Mouse (Mus musculus) brain, embryonic 14.5 days (tissue): Measurements from ENCODE around the gene Kcnc3. TPM values are rescaled to one million over a fixed set of nuclear protein-coding genes. Genes with fewer than 3 reads are reported as not detected.

ENCODE experiments used
- DNase-seq: peaks from one replicate; pipeline ENCODE4 v3.0.0-alpha.2; 2011; ENCODE audit warnings: low read depth
- CTCF ChIP-seq: fragments of 200-500 bp; IDR thresholded peaks from 2 replicates; pipeline ENCODE4 v1.5.1; 2012; ENCODE audit warnings: inconsistent platforms, mild to moderate bottlenecking, moderate library complexity, borderline replicate concordance; ENCODE audit not compliant: insufficient read depth, insufficient read length; ENCODE audit errors: extremely low read depth
- POLR2A ChIP-seq: fragments of 200-500 bp; IDR thresholded peaks from 2 replicates; pipeline ENCODE4 v1.6.1; 2012; ENCODE audit warnings: mild to moderate bottlenecking, inconsistent platforms, borderline replicate concordance; ENCODE audit not compliant: poor library complexity, insufficient read depth, insufficient read length, severe bottlenecking; ENCODE audit errors: extremely low read depth
- polyA plus RNA-seq: library from polyadenylated mRNA; depleted of rRNA; stranded (reverse); fragments of >200 nt; gene quantifications from 2 replicates; pipeline ENCODE4 v1.2.3, GENCODE M21; 2012

Gene Kcnc3
- polyA plus RNA-seq, 1 experiment: 27.2 TPM

DNA sequence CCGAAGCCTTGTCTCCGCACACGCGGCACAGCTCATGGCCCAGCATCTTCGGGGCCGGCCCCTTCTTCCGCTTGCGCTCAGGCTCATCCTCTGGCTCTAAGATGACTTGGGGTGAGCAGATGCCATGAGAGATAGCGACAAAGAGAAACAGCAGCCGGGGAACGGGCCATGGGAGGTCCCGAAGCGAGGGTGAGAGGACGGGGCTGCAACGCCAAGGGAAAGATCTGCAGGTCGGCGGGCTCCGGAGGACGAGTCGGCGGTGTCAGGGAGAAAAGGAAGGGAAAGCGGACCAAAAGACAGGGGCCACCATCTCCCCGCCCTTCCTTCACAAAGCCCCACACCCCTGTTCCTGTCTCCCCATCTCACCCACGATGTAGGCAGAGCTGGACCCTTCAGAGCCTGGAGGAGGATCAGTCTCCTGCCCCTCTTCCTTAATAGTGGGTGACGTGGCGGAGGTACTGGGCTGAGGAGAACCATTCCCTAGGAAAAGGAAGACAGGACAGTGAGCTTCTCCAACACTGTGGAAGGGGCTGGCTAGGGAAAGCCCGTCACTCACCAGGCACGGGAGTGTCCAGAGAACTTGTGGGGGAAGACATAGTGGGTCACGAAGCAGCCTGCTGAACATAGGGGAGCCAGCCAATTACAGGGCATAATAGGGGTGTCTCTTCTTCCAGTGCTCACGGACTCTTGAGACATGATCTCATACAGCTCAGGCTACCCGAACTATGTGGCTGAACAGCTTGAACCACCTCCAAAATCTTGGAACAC is 38.1 kb upstream of the Kcnc3 start:
- no peak for DNase-seq
- TF ChIP-seq CTCF: no peak

DNA sequence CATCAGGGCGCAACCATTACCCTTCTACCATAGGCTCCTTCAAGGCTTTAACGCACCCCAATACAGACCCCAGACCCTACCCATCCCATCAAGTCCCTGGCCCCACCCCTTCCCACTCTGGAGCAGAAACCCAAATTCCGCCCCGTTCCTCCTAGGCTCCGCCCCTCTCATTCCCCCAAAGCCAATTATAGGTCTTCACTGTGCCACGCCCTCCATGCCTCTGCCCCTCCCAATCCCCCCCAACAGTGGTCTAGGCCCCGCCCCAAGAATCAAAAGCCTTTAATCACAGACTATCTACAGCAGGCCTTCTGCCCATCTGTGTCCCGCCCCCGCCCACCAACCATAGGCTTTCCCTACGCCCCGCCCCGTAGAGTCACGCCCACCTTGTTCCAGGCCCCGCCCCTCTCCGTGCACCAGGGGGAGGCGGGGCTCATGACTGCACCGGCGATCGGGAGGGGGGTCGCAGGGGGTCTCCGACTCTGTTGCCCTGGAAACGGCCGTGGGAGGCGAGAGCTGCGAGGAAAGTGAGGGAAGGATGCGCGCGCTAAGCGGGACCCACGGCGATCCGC is 37.2 kb upstream of the Kcnc3 start:
- TF ChIP-seq CTCF (no peak), POLR2A (no peak)
- DNase-seq: peak; percentile 94

DNA sequence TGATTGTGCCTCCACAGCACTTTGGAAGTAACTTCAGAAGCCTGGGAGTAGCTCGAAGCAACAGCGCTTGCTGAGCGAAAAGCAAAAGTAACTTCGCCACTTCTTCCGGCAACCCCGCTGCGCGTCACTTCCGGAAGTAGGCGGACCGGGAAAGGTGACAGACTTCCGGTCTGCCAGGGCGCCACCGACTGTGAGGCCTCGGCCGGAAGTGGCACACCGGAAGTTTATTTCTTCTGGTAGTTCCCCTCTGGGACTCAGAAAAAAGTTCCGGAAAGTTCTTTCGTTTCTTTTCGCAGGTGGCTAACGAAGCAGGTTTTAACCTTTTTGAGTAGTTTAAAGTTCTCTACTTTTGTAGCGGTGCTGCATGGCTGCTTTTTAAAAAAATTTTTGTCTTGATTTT is 36.6 kb upstream of the Kcnc3 start, which contains the start of gene Nr1h2:
Gene Nr1h2 (minus strand): TSS at position 126 of the 400 bp plus-strand sequence.
- peak; percentile 98 for DNase-seq
- peak; percentile 9; the same call in 1 of the 2 replicates for TF ChIP-seq CTCF
- TF ChIP-seq POLR2A: peak; percentile 25; the same call in 1 of the 2 replicates

DNA sequence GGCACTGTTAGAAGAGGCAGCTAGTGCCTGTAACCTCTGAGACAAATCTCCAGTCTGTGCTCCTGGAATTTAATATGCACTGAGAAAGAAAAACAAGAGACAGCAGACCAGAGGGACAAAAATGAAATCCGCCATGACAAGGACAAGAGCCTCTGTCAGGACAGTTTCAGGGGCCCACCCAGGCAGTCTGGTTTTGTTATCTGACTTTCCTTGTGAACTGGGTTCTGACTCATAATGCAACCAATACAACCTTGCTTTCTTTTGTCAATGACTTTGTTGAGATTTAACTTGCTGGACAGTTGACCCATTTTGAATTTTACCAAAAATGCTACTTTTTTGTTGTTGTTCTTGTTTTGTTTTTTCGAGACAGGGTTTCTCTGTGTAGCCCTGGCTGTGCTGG is 32.8 kb upstream of the Kcnc3 start:
- no peak for DNase-seq

DNA sequence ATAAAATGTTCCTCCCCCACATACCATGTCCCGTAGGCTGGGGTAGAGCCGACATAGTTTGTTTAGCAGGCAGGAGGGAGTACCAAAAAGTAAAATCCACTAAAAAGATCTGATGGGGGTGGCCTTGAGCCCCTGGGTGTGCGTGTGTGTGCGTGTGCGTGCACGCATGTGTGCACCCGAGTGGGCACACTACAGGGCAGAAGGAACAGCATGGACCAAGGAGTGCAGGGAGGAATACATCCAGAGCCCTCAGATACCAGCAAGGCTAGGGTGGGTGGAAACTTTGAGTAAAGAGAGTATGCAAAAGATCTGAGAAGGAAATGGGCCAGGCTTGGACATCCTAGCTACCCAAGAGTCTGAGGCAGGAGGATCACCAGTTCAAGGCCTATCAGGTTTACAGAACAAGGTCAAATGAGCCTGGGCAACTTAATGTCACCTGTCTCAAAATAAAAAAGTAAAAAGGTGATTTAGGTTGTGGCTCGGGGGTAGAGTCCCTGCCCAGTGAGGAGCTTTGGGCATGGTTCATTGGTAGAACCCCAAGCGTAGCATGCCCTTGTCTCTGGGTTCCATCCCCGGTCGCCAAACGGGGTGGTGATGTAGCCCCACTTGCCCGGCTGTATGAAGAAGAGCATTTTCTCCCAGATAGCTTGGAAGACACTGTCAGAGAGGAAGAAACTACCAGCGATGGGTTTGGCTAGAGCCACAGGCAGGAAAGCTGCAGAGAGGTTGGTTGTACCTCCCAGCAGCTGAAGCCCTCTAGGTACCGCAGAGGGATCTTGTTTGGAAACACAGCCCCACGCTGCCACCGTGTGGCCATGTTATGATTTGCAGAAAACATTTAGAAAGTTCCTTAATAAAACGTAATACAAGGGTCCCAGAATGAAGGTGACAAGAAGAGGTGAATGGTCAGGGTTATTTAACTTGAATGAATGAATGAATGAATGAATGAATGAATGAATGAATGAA is 29.7 kb upstream of the Kcnc3 start:
- peak; percentile 94 for DNase-seq
- TF ChIP-seq CTCF: peak; percentile 77
- TF ChIP-seq POLR2A: no peak

More for the DNA sequence above, 32.8 kb upstream of the Kcnc3 start:
- TF ChIP-seq CTCF (no peak), POLR2A (no peak)

DNA sequence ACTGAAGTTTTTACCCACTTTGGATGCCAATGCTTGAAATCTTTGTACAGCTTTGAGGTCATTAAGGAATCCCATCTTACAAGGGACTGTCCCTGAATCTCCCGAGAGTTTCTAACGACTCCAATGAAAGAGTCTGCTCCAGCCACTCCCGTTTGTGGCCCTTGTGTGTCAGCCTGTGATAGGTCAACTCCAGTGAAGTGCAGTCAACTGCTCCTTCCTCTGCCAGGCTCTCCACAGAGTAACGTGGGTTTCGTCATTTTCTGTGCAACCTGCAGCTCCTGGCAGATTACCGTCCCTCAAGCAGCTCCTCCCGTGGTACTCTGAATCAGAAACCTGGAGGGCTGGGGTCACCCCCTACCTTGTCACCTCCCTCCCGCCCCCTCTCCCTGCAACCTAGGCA is 27.2 kb upstream of the Kcnc3 start:
- DNase-seq: no peak
- no peak for TF ChIP-seq POLR2A
- TF ChIP-seq CTCF: no peak

DNA sequence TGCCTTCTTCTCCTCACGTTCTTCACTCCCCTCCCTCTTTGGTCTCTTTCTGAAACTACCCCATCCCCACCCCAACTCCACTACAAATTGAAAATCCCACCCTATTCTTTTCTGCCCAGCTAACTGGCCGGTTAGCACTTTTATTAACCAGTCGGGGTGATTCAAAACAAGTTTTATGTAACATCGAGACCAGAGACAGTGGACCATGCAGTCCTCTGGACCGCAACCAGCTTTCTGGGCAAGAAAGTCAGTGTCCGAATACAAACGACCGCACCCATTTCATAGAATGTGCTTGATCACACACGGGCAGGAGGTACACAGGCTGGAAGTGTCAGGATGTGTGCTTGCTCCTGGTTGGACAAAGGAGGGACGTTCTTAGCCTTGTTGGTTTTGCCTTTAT is 26.0 kb upstream of the Kcnc3 start:
- DNase-seq: no peak
- TF ChIP-seq POLR2A: no peak
- TF ChIP-seq CTCF: no peak

DNA sequence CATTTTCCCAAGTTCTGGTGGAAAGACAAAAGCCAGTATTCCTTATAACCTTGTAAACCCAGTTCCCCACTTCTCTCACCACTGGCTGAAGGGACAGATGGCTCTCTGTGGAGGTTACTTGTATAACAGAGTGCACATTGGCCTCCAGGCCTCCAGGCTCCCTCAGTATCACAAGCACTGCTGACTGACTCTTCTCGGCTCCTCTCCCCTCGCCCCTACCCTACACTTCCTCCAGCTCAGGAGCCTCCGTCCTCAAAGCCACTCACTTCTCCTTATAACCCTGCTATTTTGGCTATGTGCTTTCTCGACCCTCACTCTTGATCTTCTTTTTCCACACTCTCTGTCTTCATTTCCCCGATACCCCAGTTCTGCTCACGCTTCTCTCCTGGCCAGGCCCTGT is 25.1 kb upstream of the Kcnc3 start:
- DNase-seq: no peak
- TF ChIP-seq POLR2A (no peak), CTCF (no peak)

DNA sequence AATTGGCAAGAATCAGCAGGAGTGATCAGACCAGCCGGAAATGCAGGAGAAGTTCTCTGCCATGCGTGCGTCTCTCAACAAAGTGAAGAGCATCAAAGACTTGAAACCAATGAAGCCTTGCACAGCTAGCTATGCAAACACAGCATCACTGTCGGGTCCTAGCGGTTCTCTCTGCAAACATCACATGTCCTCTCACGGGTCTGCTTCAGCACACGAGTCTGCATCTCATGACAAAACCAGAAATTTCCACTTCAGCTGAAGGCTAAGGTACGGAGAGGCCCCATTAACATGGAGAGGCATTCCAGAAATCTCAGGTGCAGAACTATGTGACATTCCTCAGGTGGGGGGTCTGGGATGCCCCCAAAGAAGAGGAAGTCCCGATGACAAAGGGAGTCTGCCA is 21.7 kb upstream of the Kcnc3 start:
- TF ChIP-seq POLR2A: no peak
- no peak for TF ChIP-seq CTCF
- DNase-seq: no peak

DNA sequence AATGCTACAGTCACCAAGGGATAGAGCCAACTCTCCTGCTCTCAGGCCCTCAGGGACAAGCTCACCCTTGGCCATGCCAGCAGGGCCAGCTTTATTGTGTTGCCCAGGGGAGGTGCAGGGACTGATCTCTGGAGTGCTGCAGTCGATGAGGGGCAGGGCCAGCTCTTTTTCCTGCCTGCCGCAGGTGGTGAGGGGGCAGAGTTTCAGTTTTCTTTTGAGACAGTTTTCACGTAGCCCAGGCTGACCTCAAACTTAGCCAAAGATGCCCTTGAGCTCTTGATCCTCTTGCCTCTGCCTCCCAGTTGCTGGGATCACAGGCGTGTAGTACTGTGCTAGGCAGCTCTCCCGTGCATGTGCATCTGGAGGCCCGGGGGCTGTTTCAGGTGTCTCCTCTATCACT is 19.5 kb upstream of the Kcnc3 start:
- TF ChIP-seq CTCF (no peak), POLR2A (no peak)
- DNase-seq: no peak

DNA sequence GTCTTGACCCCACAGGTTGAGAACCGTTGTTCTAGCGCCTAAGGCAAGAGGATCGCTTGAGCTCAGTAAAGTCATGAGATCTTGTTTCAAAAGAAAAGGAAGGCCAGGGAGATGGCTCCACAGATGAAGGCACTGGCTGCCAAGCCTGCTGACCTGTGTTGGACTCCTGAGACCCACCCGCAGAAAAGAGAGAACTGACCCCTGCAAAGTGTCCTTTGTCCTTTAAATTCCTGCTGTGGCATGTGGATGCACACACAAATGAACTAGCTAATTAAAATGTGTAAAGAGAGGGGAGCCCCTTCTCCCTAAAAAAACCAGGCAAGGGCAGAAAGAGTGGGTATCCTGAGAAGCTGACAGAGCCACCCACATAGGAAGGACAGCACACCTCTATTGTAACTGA is 18.7 kb upstream of the Kcnc3 start:
- no peak for DNase-seq
- TF ChIP-seq CTCF: no peak
- TF ChIP-seq POLR2A: no peak
